Mouse (Mus musculus) natural killer cell, adult 2 months (primary cell): Measurements from ENCODE around the gene Mybbp1a.
A peak's percentile ranks its signal among the peaks of the same experiment; 100 is the strongest.
"Not testable (repeated sequence)": the region's sequence is repeated elsewhere in the genome, so short reads cannot be mapped to it uniquely, and the experiment has no call there.

Source experiments
- DNase-seq, 2 experiments: peaks; one replicate each; pipeline ENCODE4 v3.0.0; 2022; ENCODE audit warnings: low spot score in 2 of 2

The Mybbp1a gene

GRCm38 (mm10) chr11:72413601-72414190, 27.5 kb upstream of the Mybbp1a start:
- DNase-seq = no peak

- no peak for DNase-seq
Observed at GRCm38 (mm10) chr11:72415155-72415554, 26.0 kb upstream of the Mybbp1a start.

GRCm38 (mm10) chr11:72416666-72417065, 24.5 kb upstream of the Mybbp1a start:
- DNase-seq = no peak

GRCm38 (mm10) chr11:72417376-72417775, 23.8 kb upstream of the Mybbp1a start:
- DNase-seq = no peak

GRCm38 (mm10) chr11:72418227-72418626, 22.9 kb upstream of the Mybbp1a start:
- no peak for DNase-seq

DNA sequence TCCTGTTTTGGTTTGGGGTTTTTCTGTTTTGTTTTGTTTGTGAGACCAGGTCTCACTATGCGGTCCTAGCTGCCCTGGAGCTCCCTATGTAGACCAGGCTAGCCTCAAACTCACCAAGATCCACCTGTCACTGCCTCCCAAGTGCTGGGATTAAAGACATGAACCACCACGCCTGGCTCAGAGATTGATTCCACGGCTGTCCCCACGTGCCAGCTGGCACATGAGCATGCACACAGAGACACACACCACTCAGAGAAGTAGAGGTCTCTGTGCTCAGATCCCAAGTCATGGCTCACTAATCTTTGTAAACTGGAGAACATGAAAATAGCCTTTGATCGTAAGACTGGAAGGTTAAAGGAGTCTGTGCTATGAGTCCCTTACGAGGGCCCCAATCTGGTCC, 22.1 kb upstream of the Mybbp1a start:
- no peak for DNase-seq

- no peak for DNase-seq
Observed at GRCm38 (mm10) chr11:72420460-72421122, 20.6 kb upstream of the Mybbp1a start.

DNA sequence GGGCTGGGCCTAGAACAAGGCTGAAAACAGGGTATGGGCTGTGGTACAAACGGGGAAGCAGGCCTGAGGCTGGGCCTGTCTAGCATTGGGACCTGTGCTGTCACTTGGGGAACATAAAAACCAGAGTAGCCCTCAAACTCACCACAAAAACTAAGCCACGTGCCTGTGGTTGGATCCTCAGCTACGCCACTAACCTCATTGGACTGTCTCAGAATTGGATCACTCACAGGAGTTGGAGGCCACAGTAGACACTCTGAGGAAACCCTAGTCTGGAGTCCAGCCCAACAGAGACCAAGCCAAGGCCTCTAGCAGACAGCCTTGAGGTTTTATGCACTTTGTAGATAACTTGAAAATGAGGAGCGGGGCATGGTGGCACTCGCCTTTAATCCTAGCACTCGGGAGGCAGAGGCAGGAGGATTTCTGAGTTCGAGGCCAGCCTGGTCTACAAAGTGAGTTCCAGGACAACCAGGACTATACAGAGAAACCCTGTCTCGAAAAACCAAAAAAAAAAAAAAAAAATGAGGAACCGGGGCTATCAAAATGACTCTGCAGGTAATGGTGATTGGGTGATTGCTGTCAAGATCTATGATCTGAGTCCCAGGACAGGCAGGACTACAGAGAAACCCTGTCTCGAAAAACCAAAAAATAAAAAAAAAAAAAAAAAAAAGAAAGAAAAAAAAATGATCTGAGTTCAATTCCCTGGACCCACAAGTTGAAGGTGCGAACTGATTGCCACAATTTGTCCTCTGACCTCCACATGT, 19.5 kb upstream of the Mybbp1a start:
- DNase-seq = no peak

- DNase-seq = no peak
Observed at GRCm38 (mm10) chr11:72423686-72424085, 17.5 kb upstream of the Mybbp1a start.

- no peak for DNase-seq
Observed at GRCm38 (mm10) chr11:72425201-72425600, 16.0 kb upstream of the Mybbp1a start.

GRCm38 (mm10) chr11:72426884-72427283, 14.3 kb upstream of the Mybbp1a start:
- DNase-seq = no peak

DNA sequence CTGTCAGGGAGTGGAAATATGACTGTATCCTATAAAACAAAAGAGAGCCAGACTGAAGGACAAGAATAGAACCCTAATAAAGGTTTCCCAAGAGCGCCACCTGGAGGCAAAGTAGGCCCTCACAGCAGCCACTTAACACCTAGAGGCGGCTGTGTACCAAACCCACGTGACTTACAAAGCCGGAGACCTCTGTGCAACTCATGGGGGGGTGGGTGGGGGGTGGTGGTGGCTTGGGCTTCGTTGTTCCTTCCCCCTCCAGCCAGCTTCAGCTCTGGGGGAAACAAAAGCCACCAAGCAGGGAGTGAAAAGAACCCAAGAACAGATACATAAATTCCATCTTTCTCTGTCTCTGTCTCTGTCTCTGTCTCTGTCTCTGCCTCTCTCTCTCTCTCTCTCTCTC, 12.5 kb upstream of the Mybbp1a start:
- DNase-seq = peak; percentile 70 to 85

- DNase-seq = peak; percentile 77 to 83
Observed at GRCm38 (mm10) chr11:72429288-72429690, 11.9 kb upstream of the Mybbp1a start.

DNA sequence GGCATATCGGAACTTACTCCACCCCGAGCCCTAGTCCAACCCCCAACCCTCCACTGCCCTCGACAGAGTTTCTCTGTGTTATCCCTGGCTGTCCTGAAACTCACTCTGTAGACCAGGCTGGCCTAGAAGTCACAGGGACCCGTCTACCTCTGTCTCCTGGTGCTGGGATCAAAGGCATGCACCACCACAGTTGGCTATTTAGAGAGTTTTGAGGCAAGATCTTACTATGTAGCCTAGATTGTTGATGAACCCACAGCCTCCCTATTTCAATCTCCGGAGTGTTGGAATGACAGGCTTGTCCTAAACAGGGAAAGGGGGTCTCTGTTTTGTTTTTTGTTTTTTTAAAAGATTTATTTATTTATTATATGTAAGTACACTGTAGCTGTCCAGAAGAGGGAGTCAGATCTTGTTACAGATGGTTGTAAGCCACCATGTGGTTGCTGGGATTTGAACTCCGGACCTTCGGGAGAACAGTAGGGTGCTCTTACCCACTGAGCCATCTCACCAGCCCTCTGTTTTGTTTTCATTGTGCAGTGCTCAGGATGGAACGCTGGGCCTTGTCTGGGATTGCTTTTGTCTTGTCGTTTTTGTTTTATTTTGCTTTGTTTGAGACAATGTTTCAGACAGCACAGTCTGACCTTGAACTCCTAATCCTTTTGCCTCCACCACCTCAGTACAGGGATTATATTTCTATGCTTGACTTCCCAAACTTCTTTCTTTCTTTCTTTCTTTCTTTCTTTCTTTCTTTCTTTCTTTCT, 10.7 kb upstream of the Mybbp1a start:
- DNase-seq = not testable (repeated sequence)

DNA sequence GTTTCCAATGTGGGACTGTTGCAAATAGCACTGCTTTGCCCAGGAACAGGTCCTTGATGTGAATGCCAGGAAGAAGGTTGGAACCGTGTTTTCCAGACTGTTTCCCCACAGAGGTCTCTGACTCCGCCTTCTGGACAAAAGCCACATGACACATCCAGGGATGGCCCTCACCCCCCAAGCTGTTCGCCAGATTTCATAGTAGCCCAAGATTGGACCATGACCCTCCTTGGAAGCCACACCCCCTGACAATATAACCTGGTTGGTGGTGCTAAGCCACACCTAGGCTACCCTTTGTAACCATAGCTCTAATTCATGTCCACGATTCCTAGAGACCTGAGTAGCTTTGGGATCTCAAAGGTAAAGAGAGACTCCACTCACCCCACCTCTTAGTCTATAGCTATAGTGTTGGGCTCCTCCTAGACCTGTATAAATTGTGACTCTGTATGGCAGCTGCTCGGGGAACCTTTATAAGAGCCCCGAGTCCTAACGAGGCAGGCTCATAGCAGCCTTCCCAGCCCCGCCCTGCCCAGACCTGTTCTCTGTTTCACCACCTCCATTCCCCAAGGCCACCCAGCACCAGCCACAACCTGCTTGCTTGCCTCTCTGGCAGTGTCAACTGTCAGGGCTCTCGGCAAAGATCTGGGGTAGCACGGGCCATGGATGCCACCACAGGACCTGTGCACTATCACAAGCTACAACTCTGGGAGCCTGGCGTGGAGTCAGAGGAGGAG, 6.0 kb upstream of the Mybbp1a start, which contains the start of gene Ggt6:
Ggt6 (plus strand) TSS at position 564 of the 731 bp plus-strand sequence.
- no peak for DNase-seq

GRCm38 (mm10) chr11:72435694-72436045, 5.5 kb upstream of the Mybbp1a start:
- DNase-seq = no peak

DNA sequence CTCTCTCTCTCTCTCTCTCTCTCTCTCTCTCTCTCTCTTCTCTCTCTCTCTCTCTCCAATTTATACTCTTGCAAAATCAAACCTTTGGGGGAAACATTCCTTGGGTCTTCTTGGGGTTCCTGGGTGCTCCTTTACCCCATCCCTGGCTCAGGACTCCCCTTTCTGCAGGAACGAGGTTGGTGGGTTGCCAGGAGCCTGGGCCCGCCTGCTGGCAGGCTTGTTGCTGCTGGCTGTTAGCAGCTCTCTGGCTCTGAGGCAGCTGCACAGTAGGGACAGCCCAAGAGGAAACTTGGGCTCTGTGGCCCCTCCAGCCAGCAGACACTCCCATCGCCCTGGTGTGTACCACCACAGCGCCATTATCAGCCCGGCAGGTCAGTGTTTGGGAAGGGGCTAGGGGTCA, 4.9 kb upstream of the Mybbp1a start:
- no peak for DNase-seq

DNA sequence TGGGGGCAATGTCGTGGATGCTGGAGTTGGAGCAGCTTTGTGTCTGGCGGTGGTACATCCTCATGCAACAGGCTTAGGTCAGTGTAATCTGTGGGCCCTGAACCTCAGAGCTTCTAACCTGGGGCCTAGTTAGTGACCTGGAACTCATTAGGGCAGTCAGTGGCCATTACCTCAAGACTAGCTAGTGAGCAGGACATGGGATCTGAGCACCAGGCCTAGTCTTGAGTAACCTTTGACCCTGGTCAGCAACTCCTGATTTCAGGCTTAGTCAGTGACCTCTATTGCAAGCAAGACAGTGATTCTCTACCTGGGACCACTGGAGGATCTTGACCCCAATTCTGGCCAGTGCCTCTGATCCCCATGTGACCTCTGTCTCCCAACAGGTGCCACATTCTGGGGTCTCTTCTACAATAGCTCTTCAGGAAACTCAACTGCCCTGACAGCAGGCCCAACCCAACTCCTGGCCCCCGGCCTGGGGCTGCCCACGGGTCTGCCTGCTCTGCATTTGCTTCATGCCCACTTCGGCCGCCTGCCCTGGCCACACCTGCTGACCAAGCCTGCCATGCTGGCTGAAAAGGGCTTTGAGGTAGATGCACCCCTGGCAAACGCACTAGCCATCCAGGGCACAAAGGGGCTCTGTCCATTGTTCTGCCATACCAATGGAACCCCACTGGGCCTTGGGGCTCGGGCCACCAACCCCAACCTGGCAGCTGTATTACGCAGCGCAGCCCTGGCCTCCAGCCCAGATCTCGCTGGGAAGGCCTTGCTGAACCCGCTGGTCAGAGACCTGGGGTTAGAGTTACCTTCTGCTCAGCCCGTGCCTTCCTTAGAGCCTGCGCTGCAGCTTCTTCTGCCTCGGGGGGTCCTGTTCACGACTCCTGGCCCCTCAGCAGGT, 4.2 kb upstream of the Mybbp1a start:
- no peak for DNase-seq

DNA sequence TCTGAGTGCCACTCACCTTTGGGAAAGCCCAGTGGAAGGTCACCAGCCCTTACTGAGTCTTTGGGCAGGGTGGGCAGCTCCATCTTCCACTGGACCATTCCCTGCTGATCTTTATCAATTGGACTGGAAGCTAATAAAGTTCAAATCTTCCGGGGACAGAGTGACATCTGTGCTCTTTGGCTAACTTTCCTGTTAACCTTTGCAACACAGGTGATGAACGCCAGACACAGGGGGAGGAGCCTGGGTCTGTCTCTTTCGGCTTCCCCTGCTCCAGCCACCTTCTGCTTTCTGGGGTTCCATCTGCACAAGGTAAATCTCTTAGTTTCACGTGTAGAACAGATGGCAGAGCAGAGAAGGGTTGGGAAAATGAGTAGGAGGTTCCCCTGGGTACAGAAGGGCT, 2.7 kb upstream of the Mybbp1a start:
- no peak for DNase-seq

GRCm38 (mm10) chr11:72440597-72440964, 574 bp upstream of the Mybbp1a start:
- not testable (repeated sequence) for DNase-seq
